Mouse (Mus musculus): ENCODE data around the gene A830018L16Rik. TPM values are rescaled to one million over a fixed set of nuclear protein-coding genes. Genes with fewer than 3 reads are reported as not detected.

A830018L16Rik gene
- polyA plus RNA-seq, 1 experiment, result 5.5 TPM

GRCm38 (mm10) chr1:11872847-11873246 is 458.9 kb downstream of the A830018L16Rik start:
- DNase-seq (ENCODE audit: low read depth), result peak; percentile 15
- no peak for TF ChIP-seq CTCF (IDR thresholded peaks at IDR 0.05; ENCODE audit: borderline replicate concordance, extremely low read depth, insufficient read depth, insufficient read length)
- no peak for TF ChIP-seq POLR2A (IDR thresholded peaks at IDR 0.05; ENCODE audit: borderline replicate concordance, extremely low read depth, insufficient read depth, insufficient read length, poor library complexity, severe bottlenecking)

GRCm38 (mm10) chr1:11873573-11873972 is 459.7 kb downstream of the A830018L16Rik start:
- DNase-seq (ENCODE audit: low read depth), result no peak
- TF ChIP-seq POLR2A (IDR thresholded peaks at IDR 0.05; ENCODE audit: borderline replicate concordance, extremely low read depth, insufficient read depth, insufficient read length, poor library complexity, severe bottlenecking) (no peak), CTCF (IDR thresholded peaks at IDR 0.05; ENCODE audit: borderline replicate concordance, extremely low read depth, insufficient read depth, insufficient read length) (no peak)

GRCm38 (mm10) chr1:11881706-11882105 is 467.8 kb downstream of the A830018L16Rik start:
- TF ChIP-seq CTCF (IDR thresholded peaks at IDR 0.05; ENCODE audit: borderline replicate concordance, extremely low read depth, insufficient read depth, insufficient read length) (no peak), POLR2A (IDR thresholded peaks at IDR 0.05; ENCODE audit: borderline replicate concordance, extremely low read depth, insufficient read depth, insufficient read length, poor library complexity, severe bottlenecking) (no peak)
- no peak for DNase-seq (ENCODE audit: low read depth)

- peak; percentile 63 for DNase-seq (ENCODE audit: low read depth)
- TF ChIP-seq POLR2A (IDR thresholded peaks at IDR 0.05; ENCODE audit: borderline replicate concordance, extremely low read depth, insufficient read depth, insufficient read length, poor library complexity, severe bottlenecking), result no peak
- TF ChIP-seq CTCF (IDR thresholded peaks at IDR 0.05; ENCODE audit: borderline replicate concordance, extremely low read depth, insufficient read depth, insufficient read length), result no peak
These were observed 481.8 kb downstream of the A830018L16Rik start for GRCm38 (mm10) chr1:11895715-11896114.

GRCm38 (mm10) chr1:11915873-11916272 is 502.0 kb downstream of the A830018L16Rik start:
- TF ChIP-seq POLR2A (IDR thresholded peaks at IDR 0.05; ENCODE audit: borderline replicate concordance, extremely low read depth, insufficient read depth, insufficient read length, poor library complexity, severe bottlenecking) (no peak), CTCF (IDR thresholded peaks at IDR 0.05; ENCODE audit: borderline replicate concordance, extremely low read depth, insufficient read depth, insufficient read length) (no peak)
- DNase-seq (ENCODE audit: low read depth), result peak; percentile 51

GRCm38 (mm10) chr1:11936984-11937383 is 523.1 kb downstream of the A830018L16Rik start:
- TF ChIP-seq POLR2A (IDR thresholded peaks at IDR 0.05; ENCODE audit: borderline replicate concordance, extremely low read depth, insufficient read depth, insufficient read length, poor library complexity, severe bottlenecking) (no peak), CTCF (IDR thresholded peaks at IDR 0.05; ENCODE audit: borderline replicate concordance, extremely low read depth, insufficient read depth, insufficient read length) (no peak)
- DNase-seq (ENCODE audit: low read depth), result peak; percentile 54

GRCm38 (mm10) chr1:11959421-11960206 is 545.7 kb downstream of the A830018L16Rik start:
- TF ChIP-seq POLR2A (IDR thresholded peaks at IDR 0.05; ENCODE audit: borderline replicate concordance, extremely low read depth, insufficient read depth, insufficient read length, poor library complexity, severe bottlenecking), result no peak
- TF ChIP-seq CTCF (IDR thresholded peaks at IDR 0.05; ENCODE audit: borderline replicate concordance, extremely low read depth, insufficient read depth, insufficient read length), result no peak
- DNase-seq (ENCODE audit: low read depth), result no peak

GRCm38 (mm10) chr1:11982590-11983136 is 568.8 kb downstream of the A830018L16Rik start:
- no peak for TF ChIP-seq CTCF (IDR thresholded peaks at IDR 0.05; ENCODE audit: borderline replicate concordance, extremely low read depth, insufficient read depth, insufficient read length)
- no peak for TF ChIP-seq POLR2A (IDR thresholded peaks at IDR 0.05; ENCODE audit: borderline replicate concordance, extremely low read depth, insufficient read depth, insufficient read length, poor library complexity, severe bottlenecking)
- peak; percentile 31 for DNase-seq (ENCODE audit: low read depth)

GRCm38 (mm10) chr1:11990011-11990410 is 576.1 kb downstream of the A830018L16Rik start:
- TF ChIP-seq POLR2A (IDR thresholded peaks at IDR 0.05; ENCODE audit: borderline replicate concordance, extremely low read depth, insufficient read depth, insufficient read length, poor library complexity, severe bottlenecking), result no peak
- no peak for TF ChIP-seq CTCF (IDR thresholded peaks at IDR 0.05; ENCODE audit: borderline replicate concordance, extremely low read depth, insufficient read depth, insufficient read length)
- no peak for DNase-seq (ENCODE audit: low read depth)

- TF ChIP-seq POLR2A (IDR thresholded peaks at IDR 0.05; ENCODE audit: borderline replicate concordance, extremely low read depth, insufficient read depth, insufficient read length, poor library complexity, severe bottlenecking) (no peak), CTCF (IDR thresholded peaks at IDR 0.05; ENCODE audit: borderline replicate concordance, extremely low read depth, insufficient read depth, insufficient read length) (no peak)
- DNase-seq (ENCODE audit: low read depth), result no peak
These were observed 582.5 kb downstream of the A830018L16Rik start for GRCm38 (mm10) chr1:11996297-11996878.

GRCm38 (mm10) chr1:11997574-11997973 is 583.7 kb downstream of the A830018L16Rik start:
- no peak for TF ChIP-seq CTCF (IDR thresholded peaks at IDR 0.05; ENCODE audit: borderline replicate concordance, extremely low read depth, insufficient read depth, insufficient read length)
- no peak for TF ChIP-seq POLR2A (IDR thresholded peaks at IDR 0.05; ENCODE audit: borderline replicate concordance, extremely low read depth, insufficient read depth, insufficient read length, poor library complexity, severe bottlenecking)
- peak; percentile 18 for DNase-seq (ENCODE audit: low read depth)

Data from brain, embryonic 14.5 days (tissue).